Mouse (Mus musculus) frontal cortex, postnatal 10 days (tissue): ENCODE data around the gene Creb3l4.

Source experiments
- DNase-seq, 2 experiments: peaks; one replicate each; pipeline ENCODE4 v3.0.0; 2022; ENCODE audit warnings: low spot score in 2 of 2, mixed read lengths in 1 of 2

Creb3l4 gene

DNA sequence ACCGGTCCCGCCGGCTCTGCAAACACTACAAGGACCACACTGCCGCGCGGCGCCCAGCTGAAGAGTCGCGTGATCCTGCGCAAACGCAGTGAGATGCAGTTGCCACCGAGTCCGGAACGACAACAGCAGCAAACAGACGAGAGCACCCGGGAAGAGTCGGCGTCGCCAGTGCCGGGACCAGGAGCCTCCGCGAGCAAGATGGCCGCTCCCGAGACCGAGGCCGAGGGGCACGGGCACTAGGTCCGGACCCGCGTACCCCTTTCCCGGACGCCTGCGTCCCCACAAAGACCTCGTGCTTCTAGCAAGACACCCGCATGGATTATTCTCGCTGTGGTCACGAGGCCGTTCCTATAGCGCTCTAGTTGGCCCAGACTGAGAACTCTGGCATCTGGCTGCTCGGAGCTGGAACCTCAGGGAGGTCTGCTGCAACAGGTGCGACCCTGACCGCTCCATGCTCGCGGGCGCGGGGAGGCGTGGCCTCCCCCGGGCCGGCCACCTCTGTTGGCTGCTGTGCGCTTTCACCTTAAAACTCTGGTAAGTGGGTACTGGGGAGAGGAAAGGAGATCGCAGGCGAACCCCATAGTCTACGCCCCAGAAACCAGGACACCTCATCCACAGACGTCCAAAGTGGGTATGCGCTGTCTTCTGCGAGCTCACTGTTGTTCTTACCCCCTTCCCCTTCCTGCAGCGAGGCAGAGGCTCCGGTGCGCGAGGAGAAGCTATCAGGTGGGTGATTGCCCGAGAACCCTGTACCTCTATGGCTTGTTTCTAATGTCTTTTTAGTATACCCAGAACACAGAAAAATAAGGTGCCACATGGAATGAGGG, 11.6 kb downstream of the Creb3l4 start, which contains the start of gene Jtb:
Gene Jtb, plus strand, starts transcription at position 91 of the 827 bp plus-strand sequence.
- DNase-seq, result peak; percentile 89 to 92

DNA sequence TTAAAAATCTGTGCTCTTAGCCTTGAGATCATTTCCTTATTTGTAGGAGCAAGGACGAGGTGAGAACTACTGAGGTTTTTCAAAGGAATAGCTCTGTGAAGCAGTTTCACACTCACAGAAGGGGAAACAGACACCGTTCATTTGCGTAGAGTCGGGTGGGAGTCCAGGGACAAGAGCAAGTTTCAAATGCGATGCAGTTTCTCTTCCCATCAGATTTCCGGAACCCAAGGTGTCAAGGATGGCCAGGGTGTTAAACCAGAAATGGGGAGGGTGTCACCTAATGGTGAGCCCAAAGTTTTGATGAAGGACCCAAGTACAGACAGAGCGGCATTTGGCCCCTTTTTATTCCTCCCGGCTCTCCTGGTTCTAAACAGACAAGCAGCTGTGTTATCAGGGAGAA, 12.2 kb downstream of the Creb3l4 start:
- DNase-seq, result no peak

DNA sequence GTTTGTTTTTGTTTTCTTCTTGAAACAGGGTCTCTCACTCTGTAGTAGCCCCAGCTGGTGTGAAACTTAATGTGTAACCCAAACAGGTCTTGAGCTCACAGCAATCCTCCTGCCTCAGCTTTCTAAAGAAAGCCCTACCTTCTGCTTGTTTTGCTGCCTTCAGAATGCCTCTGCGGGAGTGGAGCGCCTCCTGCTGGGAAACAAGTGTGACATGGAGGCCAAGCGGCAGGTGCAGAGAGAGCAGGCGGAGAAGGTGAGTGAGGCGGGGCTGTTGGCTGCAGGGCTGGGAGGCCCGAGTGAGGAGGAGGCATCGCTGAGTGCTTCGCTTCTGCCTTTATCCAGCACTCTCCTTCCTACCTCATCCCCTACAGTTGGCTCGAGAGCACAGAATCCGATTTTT, 19.0 kb downstream of the Creb3l4 start:
- no peak for DNase-seq

DNA sequence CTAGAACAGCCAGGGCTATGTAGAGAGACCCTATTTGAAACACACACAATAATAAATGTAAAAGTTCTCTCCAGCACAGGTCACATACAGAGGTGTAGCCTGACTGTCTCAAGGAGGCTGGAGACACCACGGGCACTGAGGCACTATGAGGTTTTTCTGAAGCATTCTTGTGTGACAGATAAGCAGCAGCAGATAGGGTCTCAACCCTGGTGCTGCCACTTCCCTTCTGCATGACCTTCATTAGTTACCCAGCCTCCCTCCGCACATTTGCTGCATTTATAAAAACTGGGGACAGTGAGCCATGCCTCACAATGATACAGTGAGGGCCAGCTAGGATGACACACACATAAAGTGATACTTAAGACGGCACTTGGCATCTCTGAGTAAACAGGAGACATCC, 20.4 kb downstream of the Creb3l4 start:
- no peak for DNase-seq

DNA sequence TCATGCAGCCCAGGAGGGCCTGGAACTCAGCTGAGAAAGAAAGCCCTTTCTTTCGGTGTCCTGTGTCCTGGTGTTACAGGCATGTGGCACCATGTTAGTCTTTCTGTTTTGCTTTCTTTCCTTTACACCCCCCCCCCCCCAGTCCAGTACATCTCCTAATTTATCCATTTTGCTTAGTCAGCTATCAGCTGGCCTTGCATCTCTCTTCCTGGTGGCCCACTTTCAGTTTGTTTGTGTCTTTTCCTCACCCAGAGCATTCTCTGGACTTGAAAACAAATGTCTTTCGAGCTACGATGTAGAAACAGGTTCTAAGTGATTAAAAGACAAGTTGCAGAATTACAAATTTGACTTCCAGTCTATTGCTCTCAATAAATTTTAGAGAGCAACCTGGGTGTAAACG, 20.9 kb downstream of the Creb3l4 start:
- no peak for DNase-seq

DNA sequence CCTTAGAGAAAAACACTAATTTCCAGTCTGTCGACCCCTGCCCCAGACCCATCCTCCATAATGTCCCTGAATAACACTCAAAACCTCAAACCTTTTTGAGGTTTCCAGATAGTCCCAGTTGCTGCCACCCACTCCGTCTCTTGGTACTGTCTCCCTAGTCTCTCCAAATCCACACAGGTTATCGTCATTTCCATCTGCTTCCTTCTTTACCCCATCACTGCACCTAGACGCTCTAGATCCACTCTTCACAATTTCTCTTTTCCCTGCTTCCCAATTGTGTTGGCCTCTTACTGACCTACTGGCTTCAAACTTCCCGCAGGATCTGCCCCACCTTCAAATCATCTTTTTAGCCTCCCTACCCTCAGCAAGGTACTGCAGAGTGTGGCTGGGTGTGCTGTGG, 22.2 kb downstream of the Creb3l4 start:
- DNase-seq, result no peak

DNA sequence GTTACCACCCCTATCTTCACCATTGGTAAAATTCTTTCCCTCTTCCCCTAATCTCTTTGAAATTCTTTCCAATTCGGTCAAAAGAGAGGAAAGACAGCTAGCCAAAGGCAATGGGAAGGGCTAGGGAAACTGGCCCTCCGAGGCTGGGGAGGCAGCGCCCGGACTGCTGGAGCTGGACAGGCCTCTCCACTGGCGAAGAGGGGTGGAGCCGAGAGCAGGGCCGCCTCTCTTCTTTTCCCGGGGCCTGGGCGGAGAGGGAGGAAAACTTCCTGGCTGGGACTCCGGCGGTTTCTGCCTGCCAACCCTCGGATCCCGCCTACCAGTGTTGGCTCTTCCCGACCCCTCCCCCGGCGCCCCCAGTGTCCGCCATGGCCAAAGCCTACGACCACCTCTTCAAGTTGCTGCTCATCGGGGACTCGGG, 22.8 kb downstream of the Creb3l4 start:
- peak; percentile 25 to 46 for DNase-seq

DNA sequence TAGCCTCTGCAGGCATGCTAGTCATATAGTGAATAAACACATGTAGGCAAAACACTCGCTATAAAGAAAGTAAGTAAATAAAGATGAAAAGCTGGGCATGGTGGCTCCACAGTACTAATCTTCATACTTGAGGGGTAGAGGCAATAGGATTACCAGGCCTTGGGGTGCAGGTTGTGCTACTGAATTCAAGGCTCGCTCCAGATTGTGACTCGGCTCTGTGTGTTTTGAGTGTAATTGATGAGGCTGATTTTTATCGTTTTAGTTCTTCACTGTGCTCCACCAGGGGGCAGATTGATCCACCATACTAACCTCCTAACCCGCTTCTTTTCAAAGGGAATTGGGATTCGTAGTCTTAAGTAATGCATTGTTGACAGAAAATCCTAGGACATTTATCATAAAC, 23.2 kb downstream of the Creb3l4 start:
- DNase-seq, result no peak

DNA sequence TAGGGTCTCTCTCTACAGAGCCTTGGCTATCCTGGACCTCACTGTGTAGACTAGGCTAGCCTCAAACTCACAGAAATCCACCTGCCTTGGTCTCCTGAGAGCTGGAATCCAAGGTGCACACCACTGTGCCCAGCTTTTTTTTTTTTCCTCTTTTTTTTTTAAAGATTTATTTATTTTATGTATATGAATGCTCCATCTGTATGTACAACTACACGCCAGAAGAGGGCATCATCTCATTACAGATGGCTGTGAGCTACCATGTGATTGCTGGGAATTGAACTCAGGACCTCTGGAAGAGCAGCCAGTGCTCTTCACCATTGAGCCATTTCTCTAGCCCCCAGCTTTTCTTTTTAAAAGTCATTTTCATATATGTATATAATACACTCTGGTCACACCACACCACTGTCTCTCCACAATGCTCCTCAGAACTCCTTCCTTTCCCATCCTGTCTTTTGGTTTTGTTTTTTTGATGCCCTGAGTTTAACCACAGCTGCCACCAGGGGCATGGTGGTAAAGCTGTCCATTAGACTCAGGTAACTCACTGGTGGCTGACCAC, 27.4 kb downstream of the Creb3l4 start:
- no peak for DNase-seq

DNA sequence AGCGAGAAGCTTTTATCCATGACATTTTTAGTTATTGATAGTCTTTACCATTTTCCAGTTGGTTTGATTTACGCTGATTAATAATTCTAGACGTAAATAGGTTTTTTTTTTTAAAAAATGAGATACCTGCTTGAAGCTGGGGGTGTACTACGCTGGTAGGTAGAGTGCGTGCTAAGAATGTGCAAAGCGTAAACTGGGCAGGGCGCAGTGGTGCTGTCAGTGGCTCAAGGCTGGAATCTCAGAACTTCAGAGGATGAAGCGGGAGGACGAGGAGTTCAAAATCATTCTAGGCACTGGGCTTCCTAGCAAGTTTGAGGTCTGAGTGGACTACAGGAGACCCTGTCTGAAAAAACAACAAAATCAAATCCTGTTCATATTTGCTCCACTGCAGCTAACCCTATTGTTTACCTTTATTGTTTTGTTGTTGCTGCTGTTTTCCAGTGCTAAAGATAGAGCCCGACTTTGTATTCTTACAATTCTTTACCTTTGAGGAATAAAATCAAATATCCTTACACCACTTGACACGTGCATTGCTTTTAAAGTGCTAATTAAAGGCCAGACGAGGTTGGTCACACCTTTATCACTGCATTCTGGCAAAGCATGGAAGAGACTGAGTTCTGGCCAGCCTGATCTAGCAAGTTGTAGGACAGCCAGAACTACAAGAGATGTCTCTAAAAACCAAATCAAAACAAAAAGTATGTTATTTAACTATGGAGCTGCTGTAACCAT, 29.2 kb downstream of the Creb3l4 start:
- no peak for DNase-seq

DNA sequence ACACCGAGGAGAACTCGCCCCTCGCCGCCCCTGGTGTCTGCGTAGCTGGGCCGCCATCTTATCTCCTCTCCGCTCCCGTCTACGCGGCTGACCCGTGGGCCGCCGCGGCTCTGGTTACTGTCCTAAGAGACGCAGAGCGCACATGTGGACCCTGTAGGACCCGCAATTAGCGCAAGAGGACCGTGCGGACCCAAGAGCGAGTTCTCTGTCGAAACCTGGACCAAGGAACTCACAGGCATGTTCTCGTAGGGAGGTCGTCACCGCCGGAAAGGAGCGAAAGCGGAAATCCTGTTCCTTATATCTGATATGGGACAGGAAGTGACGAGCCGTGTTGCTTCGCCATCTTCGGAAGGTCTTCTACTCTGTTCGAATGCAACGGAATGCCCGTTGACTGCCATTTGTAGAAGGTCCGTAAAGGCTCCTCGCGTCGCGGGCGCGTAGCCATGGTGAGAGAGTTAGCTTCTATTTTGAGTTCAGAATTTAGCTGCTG, 29.9 kb downstream of the Creb3l4 start, which contains the start of the genes Rps27 and Rab13:
Gene Rps27, minus strand, starts transcription at position 275 of the 490 bp plus-strand sequence.
Gene Rab13, plus strand, starts transcription at position 319 of the 490 bp plus-strand sequence.
- DNase-seq, result peak; percentile 87 to 88

DNA sequence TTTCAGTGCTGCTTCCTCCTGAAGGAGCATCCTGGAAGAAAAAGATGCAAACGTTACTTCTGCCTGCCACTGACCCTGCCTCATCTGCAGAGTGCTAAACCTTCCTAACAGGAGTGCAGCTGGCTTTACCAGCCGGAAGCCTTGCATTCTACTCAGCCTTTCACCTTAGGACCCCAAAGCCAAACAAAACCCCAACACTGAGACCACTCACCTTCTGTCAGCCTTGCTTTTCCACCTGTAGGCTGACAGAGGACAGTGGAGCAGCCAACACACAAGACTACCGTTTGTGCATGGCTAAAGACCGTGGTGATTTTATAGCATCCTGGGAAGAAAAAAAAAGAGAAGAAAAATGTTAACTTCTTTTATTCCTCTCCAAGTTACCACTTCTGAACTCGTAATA, 30.6 kb downstream of the Creb3l4 start:
- no peak for DNase-seq

DNA sequence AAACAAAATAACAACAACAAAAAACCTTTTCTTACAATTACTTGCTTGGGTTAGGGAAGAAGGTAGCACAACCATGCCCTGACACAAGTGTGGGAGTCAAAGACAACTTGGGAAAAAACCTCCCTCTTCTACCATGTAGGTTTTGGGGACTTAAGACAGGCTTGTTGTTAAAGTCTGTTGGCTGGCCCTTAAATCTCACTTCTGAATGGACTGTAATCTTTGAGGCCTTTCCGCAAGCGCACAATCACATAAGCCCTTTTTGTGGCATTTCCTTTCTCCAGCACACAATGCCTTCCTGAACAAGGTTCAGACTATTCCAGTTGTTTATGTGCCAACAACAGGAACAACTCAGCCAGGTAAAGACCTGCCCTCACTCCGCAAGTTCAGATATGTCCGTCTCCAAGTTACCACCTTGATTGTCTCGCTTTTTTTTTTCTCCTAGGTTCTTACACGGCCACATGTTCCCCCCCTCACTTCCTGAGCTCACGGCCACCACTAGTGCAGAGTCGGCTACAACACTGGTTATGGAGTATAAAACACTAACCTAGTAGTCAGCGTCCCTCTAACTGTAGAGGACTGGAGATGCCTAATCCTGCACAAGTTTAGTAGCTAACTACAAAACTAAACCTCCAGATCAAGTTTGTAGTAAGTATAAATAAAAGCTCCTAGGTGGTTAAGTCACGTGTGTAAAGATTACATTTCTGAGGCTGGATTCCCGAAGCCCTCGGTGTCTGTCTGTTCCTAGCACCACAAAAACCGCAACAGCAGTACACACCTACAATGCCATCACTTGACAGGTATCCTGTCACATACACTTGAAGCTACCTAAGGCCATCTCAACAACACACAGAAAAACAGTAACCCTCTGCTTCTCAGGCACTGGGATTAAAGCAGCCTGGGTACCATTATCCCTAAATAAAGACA, 31.6 kb downstream of the Creb3l4 start:
- no peak for DNase-seq

DNA sequence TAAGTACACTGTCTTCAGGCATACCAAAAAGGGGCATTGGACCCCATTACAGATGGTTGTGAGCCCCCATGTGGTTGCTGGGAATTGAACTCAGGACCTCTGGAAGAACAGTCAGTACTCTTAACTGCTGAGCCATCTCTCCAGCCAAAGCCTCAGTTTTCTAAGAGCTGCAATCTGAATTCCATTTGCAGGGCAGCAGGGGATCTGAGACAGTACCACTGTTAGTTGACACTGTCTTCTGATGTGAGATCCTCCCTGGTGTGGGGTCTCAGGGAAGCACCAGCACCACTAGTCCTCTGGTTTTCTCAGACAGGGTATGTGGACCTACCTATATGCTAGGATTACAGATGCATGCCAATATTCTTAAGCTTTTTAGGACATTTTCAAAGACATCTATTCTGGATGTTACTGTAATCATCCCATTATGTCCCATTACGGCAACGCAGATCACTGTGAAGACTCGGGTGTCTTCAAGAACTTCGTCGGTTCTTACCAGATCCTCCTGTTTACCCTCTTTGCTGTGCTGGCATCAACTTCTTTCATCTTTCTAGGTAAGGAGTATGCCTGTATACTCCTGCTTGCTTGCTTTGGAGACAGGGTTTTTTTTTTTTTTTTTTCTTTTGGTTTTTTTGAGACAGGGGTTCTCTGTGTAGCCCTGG, 33.3 kb downstream of the Creb3l4 start:
- no peak for DNase-seq

DNA sequence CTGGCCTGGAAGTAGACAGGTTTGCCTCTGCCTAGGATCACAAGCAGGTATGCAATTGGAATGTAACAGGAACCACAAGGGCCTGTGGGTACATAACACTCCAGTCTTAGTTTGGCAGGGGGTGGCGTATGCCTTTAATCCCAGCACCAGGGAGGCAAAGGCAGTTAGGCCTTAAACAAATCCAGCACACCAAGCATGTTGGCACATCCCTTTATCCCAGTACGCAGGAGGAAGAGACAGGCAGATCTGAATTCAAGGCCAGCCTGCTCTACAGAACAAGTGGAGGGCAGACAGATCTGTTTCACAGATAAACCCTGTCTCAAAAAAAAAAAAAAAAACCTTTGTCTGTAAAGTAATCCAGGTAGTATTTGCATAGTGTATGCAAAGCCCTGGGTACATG, 34.6 kb downstream of the Creb3l4 start:
- DNase-seq, result no peak

DNA sequence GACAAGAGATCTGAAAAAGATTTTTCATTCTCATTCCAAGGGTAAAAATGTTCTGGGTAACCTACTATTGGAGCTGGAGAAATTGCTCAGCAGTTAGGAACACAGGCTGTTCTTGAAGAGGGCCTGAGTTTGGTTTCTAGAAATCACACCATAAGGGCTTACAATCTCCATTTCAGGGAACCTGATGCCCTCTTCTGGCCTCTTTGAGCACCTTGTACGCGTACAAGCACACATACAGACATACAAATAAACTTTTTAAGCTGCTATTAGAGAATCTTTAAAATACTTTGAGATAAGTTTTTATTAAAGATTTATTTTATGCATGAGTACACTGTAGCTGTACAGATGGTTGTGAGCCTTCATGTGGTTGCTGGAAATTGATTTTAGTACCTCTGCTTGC, 38.7 kb downstream of the Creb3l4 start:
- no peak for DNase-seq

DNA sequence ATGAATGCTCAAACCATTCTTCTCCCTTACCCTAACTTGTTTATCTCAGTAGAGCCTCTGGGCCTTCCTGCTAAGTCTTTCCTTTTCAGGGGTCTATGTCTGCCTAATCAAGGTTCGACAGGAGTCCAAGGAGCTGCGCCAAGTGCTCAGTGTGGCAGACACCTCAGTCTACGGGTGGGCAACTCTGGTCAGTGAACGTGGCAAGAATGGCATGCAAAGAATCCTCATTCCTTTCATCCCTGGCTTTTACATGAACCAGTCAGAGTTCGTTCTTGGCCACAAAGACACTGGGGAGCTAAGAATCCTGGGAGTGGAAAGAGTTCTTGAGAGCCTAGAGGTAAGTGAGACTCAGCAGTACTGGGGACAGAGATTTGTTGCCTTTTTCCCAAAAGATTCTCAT, 39.7 kb downstream of the Creb3l4 start:
- no peak for DNase-seq

DNA sequence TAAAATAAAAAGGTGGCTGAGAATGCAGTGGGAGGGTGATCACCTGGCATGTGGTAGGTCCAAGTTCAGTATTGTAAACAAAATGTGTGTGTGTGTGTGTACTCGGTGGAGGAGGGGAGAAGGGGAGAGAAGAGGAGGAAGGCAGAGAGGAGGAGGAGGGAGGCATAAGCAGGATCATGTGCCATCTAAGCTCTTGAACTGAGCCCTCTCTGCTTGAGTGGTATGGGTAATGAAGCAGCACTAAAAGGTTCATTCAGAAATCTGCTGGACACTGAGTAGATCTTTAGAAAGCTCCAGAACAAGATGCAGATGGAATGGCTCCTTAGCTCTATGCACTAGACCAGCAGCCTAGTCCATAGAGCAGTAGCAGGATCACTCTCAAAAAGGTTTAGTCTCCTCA, 40.4 kb downstream of the Creb3l4 start:
- no peak for DNase-seq

DNA sequence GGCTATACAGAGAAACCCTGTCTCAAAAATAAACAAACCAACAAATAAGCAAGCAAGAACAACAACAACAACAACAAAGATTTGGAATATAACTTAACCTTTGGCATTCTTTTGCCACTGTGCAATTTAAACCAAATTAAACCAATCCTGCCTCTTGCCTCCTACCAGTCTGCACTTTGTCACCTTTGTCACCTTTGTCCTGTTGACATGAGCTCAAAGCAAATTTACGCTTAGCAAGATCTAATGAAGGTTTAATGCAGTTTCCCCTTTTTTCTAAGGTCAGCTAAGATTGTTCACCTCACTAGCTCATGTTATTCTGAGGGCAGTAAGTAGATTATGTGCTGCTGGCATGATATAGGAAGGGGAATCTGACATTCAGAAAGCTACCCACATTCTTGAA, 45.8 kb downstream of the Creb3l4 start:
- DNase-seq, result no peak

DNA sequence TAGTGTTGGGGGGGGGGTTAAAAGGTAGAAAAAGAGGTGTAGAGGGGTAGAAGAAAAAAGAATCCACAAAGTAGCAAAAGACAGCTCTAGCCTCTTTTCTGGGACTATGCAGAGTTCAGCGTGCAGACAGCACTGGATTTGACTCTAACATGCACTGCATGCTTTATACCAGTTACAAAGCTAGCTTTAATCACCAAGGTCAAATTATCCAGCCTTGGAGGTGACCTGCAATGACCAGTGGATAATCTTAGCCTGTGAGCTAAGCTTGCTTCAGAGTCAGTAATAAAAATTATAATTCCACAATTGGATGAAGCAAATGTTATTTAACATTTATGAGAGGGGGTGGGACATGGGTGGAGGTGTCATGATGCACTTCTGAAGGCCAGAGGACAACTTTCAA, 47.7 kb downstream of the Creb3l4 start:
- no peak for DNase-seq

DNA sequence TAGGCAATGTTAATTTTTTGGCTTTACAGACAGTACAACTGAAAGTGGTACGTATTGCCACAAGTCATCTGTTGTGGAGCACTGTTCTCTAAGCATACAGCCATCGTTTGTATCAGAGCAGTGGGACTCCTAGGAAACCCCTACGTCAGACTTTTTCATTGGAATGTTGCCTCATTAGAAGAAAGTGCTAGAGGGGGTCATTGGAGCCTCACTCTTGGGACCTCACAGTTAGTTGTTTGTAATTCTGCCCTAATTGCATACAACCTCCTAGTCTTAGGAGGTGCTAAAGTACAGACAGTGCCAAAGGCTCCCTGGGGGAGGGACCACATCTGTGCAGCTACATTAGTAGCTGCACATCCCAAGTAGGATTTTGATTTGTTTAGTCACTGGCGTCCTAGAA, 48.6 kb downstream of the Creb3l4 start:
- DNase-seq, result no peak
